Mouse (Mus musculus) cortical plate, adult 2 months (tissue): ENCODE measurements around the gene Mmp28. TPM values are rescaled to one million over a fixed set of nuclear protein-coding genes. Genes with fewer than 3 reads are reported as not detected.

Experiments used
- H3K27ac ChIP-seq: fragments of 200-500 bp; 2 replicates; pipeline ENCODE4 v1.5.1; 2012; ENCODE audit warnings: low read length, control low read depth, inconsistent platforms; ENCODE audit not compliant: insufficient read depth
- H3K4me1 ChIP-seq: fragments of 200-500 bp; 2 replicates; pipeline ENCODE4 v1.6.1; 2011; ENCODE audit warnings: low read length; ENCODE audit not compliant: control insufficient read depth, insufficient read depth
- H3K4me3 ChIP-seq: fragments of 200-500 bp; 2 replicates; pipeline ENCODE4 v1.5.1; 2011; ENCODE audit warnings: mild to moderate bottlenecking, low read length, control low read depth; ENCODE audit not compliant: insufficient read depth
- CTCF ChIP-seq: fragments of 200-500 bp; IDR thresholded peaks from 2 replicates; pipeline ENCODE4 v1.5.1; 2011; ENCODE audit warnings: mild to moderate bottlenecking, control low read depth, low read length; ENCODE audit not compliant: insufficient read depth; ENCODE audit errors: extremely low read depth
- POLR2A ChIP-seq: fragments of 200-500 bp; IDR thresholded peaks from 2 replicates; pipeline ENCODE4 v1.6.1; 2011; ENCODE audit warnings: mild to moderate bottlenecking, low read length, control low read depth; ENCODE audit not compliant: insufficient read depth; ENCODE audit errors: extremely low read depth
- polyA plus RNA-seq: library from polyadenylated mRNA; depleted of rRNA; stranded (reverse); fragments of >200 nt; gene quantifications from 2 replicates; pipeline ENCODE4 v1.2.3, GENCODE M21; 2012

Mmp28 gene
- polyA plus RNA-seq, 1 experiment: 5.3 TPM

GRCm38 (mm10) chr11:83417080-83417479 is 45.8 kb downstream of the Mmp28 start:
- Histone ChIP-seq H3K4me1 (peaks cover 11% of the 10 kb centered on the region), H3K27ac (no peak overlapping the region), H3K4me3 (no peak overlapping the region)
- TF ChIP-seq CTCF (no peak), POLR2A (no peak)

- TF ChIP-seq POLR2A: no peak
- no peak for TF ChIP-seq CTCF
- Histone ChIP-seq H3K4me3 (peak overlapping the region; percentile 57), H3K27ac (peak overlapping the region; percentile 63; the same call in 1 of the 2 replicates), H3K4me1 (peaks cover 16% of the 10 kb centered on the region)
These were observed 52.4 kb downstream of the Mmp28 start for GRCm38 (mm10) chr11:83410510-83410909.

DNA sequence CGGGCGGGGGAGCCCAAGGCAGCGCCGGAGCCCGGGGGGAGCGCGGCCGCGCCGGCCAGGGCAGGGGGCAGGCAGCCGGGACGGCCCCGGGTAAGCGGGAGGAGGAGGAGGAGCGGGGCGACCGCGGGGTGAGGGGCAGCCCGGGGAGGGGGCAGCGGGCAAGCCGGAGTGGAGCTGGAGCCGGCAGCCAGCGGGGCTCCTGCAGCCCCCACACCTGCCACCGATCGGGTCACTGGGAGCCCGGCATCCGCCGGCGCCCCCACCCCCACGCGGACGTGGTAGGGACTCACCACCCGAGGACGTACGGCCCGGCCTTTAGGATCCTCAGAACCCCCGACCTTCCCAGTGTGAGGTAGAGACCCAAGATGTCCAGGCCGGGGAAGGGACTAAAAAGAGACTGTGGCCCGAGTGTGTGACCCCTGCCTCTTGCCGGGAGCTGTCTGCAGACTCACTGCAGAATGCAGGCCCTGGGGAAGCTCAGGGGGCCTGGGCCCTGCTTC is 53.0 kb downstream of the Mmp28 start:
- Histone ChIP-seq H3K4me3 (peak overlapping the region; percentile 57), H3K27ac (peak overlapping the region; percentile 63)
- TF ChIP-seq POLR2A (no peak), CTCF (no peak)

DNA sequence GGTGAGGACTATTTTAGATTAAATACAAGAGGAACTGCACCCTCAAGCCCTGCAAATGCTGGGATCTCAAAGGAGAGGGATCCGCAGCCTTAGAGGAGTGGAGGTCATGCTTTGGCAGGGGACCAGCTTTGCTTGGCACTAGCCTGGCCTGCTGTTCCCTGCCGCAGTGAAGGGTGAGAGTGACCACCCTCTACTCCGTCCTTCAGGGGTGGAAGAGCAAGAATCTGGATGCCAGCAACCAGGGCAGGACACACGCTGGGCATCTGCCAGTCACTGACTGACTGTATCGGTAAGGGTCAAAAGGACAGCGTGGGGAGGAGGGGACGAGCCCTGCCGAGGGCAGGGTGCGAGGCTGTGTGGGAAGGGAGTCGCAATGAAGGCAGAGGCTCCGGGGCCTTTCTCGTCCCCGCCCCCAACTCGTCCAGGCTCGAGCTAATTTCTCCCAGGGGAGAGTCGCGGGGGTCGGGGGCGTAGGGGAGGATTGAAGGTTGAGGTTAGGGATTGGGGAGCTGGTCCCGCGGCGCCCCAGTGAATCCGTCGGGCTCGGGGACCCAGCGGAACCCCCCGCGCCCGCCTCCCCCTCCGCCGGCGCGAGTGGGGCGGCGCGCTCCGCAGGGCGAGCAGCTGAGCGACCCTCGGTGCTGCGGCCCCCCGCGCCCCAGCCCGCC is 53.6 kb downstream of the Mmp28 start, which contains the start of gene Rasl10b:
Gene Rasl10b, plus strand, starts transcription at position 51 of the 668 bp plus-strand sequence.
- peaks cover 16% of the 10 kb centered on the region for H3K4me1 ChIP-seq
- H3K27ac ChIP-seq: peak within 1 kb of the TSS; percentile 63
- TF ChIP-seq POLR2A (no peak), CTCF (no peak)
- H3K4me3 ChIP-seq: peak within 1 kb of the TSS; percentile 57

More for the DNA sequence above, 53.0 kb downstream of the Mmp28 start:
- H3K4me1 ChIP-seq: peaks cover 16% of the 10 kb centered on the region

GRCm38 (mm10) chr11:83408242-83408641 is 54.6 kb downstream of the Mmp28 start:
- no peak overlapping the region for H3K4me3 ChIP-seq
- H3K4me1 ChIP-seq: peaks cover 14% of the 10 kb centered on the region
- H3K27ac ChIP-seq: no peak overlapping the region
- TF ChIP-seq POLR2A: no peak
- no peak for TF ChIP-seq CTCF

- TF ChIP-seq POLR2A (no peak), CTCF (no peak)
- H3K27ac ChIP-seq: no peak overlapping the region
These were observed 56.5 kb downstream of the Mmp28 start for GRCm38 (mm10) chr11:83406391-83406790.

GRCm38 (mm10) chr11:83403787-83404186 is 59.1 kb downstream of the Mmp28 start:
- H3K4me3 ChIP-seq: no peak overlapping the region
- 0 out of 2 replicates have a peak overlapping the region, but pooled peaks have one; percentile 12 for H3K27ac ChIP-seq
- TF ChIP-seq POLR2A (no peak), CTCF (no peak)
- H3K4me1 ChIP-seq: peaks cover 9% of the 10 kb centered on the region

More at GRCm38 (mm10) chr11:83406391-83406790, 56.5 kb downstream of the Mmp28 start:
- Histone ChIP-seq H3K4me3 (no peak overlapping the region), H3K4me1 (peaks cover 12% of the 10 kb centered on the region)

DNA sequence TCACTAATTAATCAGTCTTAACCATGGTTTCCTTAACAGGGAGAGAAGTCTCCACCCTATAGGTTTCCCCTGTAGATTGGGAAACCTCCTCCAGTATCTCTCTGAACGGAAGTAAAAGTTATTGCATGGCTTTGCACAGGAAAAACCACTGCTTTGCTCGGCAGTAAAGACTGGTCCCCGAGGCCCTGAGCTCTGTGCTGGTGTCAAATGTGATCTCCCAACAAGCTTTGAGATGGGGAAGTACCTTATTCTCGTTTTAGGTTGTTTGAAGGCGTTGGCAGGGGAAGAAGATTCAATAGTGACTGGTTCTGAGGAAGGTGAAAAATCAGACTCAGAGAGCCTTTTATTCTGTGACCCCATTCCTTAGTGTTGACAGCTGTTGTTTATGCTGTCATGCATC is 64.1 kb downstream of the Mmp28 start:
- TF ChIP-seq POLR2A (no peak), CTCF (no peak)
- Histone ChIP-seq H3K4me1 (peaks cover 6% of the 10 kb centered on the region), H3K27ac (no peak overlapping the region), H3K4me3 (no peak overlapping the region)

GRCm38 (mm10) chr11:83397626-83398025 is 65.2 kb downstream of the Mmp28 start:
- TF ChIP-seq POLR2A (no peak), CTCF (no peak)
- Histone ChIP-seq H3K27ac (no peak overlapping the region), H3K4me1 (peaks cover 6% of the 10 kb centered on the region; the same call in 1 of the 2 replicates)

GRCm38 (mm10) chr11:83394802-83395439 is 68.0 kb downstream of the Mmp28 start:
- H3K4me3 ChIP-seq: no peak overlapping the region
- no peak overlapping the region for H3K27ac ChIP-seq
- TF ChIP-seq CTCF (no peak), POLR2A (no peak)

More at GRCm38 (mm10) chr11:83397626-83398025, 65.2 kb downstream of the Mmp28 start:
- H3K4me3 ChIP-seq: no peak overlapping the region

More at GRCm38 (mm10) chr11:83394802-83395439, 68.0 kb downstream of the Mmp28 start:
- peaks cover 6% of the 10 kb centered on the region; the same call in 1 of the 2 replicates for H3K4me1 ChIP-seq
